In the genomic region with DNA sequence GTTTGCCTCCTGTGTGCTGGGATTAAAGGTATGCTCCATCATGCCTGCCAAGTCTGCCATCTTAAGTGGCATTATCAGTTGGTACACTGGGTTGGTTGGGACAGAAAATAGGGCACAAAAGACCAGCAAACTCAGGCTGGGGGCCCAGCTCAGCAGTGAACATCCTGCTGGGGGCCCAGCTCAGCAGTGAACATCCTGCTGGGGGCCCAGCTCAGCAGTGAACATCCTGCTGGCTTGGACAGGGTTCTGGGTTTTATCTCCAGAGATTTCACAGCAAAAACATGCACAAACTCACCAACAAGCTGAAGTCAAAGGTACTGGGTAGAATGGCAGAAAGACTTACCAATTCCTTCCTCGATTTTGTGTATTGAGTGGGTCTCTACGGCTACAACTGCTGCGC, we compare ENCODE assay signal across 24 mouse cellular contexts. TPM values are rescaled to one million over a fixed set of nuclear protein-coding genes. Genes with fewer than 3 reads are reported as not detected.
DNase-seq lines count a peak whose midpoint lies in the region; ATAC-seq and TF ChIP-seq lines count a peak whose summit lies in the region.
"Had no signal": no experiment of that assay in that cellular context is flagged by ENCODE, and none has a peak within 500 bp of the region (broad histone marks: within the 10 kb centered on the region; RNA-seq: fewer than 3 reads in every experiment).

No protein-coding gene starts in this region.

- no peaks in the 10 kb centered on the region for H3K27me3 ChIP-seq in heart, embryonic 13.5 days (replicated peaks)
- no peaks in the 10 kb centered on the region for H3K27me3 ChIP-seq in thymus, adult 2 months (ENCODE audit: control insufficient read depth, insufficient read depth, low read length)
- no peaks in the 10 kb centered on the region for H3K27me3 ChIP-seq in liver, embryonic 11.5 days (replicated peaks; ENCODE audit: control insufficient read depth, insufficient read depth, low read length)
- H3K27me3 ChIP-seq: forebrain, embryonic 15.5 days; limb, embryonic 15.5 days; lung, embryonic 15.5 days; midbrain, embryonic 15.5 days; neural tube, embryonic 12.5 days had no signal

- ATAC-seq in heart, embryonic 13.5 days (ENCODE audit: extremely low read depth, insufficient number of reproducible peaks, low FRiP score, low TSS enrichment), result no peak
- ATAC-seq in liver, embryonic 11.5 days (replicated peaks; ENCODE audit: low FRiP score), result no peak
- ATAC-seq: forebrain, embryonic 15.5 days; midbrain, embryonic 15.5 days had no signal

- H3K36me3 ChIP-seq in heart, embryonic 13.5 days, result peaks cover 94% of the 10 kb centered on the region
- peaks cover 54% of the 10 kb centered on the region for H3K36me3 ChIP-seq in thymus, adult 2 months (ENCODE audit: control insufficient read depth, insufficient read depth, low read length)
- peaks cover 32% of the 10 kb centered on the region for H3K36me3 ChIP-seq in liver, embryonic 11.5 days (ENCODE audit: control insufficient read depth, insufficient read depth, low read length)

- no peak for DNase-seq in heart, adult 18-20 months
- no peak for DNase-seq in thymus, adult 2 months
- no peak for DNase-seq in thymus, postnatal 36 days
- DNase-seq in liver, embryonic 11.5 days (ENCODE audit: low spot score), result no peak
- DNase-seq in urinary bladder, postnatal 14 days (ENCODE audit: low spot score), result no peak
- no peak for DNase-seq in B cell, adult 2 months
- DNase-seq: adrenal gland, adult 8-10 months; cerebellum, adult 11-12 months; cerebellum, postnatal 10 days; heart, postnatal 10 days; kidney, adult 2 months; left cerebral cortex, postnatal 4 days; lung, postnatal 36 days; right cerebral cortex, postnatal 25 days; spleen, adult 18-20 months had no signal

- no peak overlapping the region for H3K4me2 ChIP-seq in heart, embryonic 13.5 days
- H3K4me2 ChIP-seq in liver, embryonic 11.5 days, result no peak overlapping the region
- H3K4me2 ChIP-seq: forebrain, embryonic 15.5 days; hindbrain, embryonic 14.5 days; limb, embryonic 15.5 days; lung, embryonic 15.5 days; midbrain, embryonic 15.5 days; neural tube, embryonic 12.5 days had no signal

- H3K9me3 ChIP-seq in heart, embryonic 13.5 days, result no peaks in the 10 kb centered on the region
- no peaks in the 10 kb centered on the region for H3K9me3 ChIP-seq in liver, embryonic 11.5 days (ENCODE audit: control insufficient read depth, low read length)
- H3K9me3 ChIP-seq: embryonic facial prominence, embryonic 10.5 days; forebrain, embryonic 15.5 days; limb, embryonic 15.5 days; lung, embryonic 15.5 days; midbrain, embryonic 15.5 days; neural tube, embryonic 12.5 days had no signal

- TF ChIP-seq POLR2A in thymus, adult 2 months (IDR thresholded peaks at IDR 0.05; ENCODE audit: control insufficient read depth, extremely low read depth, insufficient read depth, low read length, poor library complexity), result no peak

- 87% methylated on average over 3 of the region's 3 CpGs for WGBS in heart, embryonic 13.5 days
- WGBS in thymus, adult 2 months, result 92% methylated on average over 3 of the region's 3 CpGs
- WGBS in liver, embryonic 11.5 days, result 76% methylated on average over 3 of the region's 3 CpGs

- no peak overlapping the region for H3K9ac ChIP-seq in heart, embryonic 13.5 days
- no peak overlapping the region for H3K9ac ChIP-seq in liver, embryonic 11.5 days (ENCODE audit: low read depth, low read length)
- H3K9ac ChIP-seq: forebrain, embryonic 15.5 days; hindbrain, embryonic 14.5 days; limb, embryonic 15.5 days; lung, embryonic 15.5 days; midbrain, embryonic 15.5 days; neural tube, embryonic 12.5 days had no signal

- H3K4me3 ChIP-seq in heart, embryonic 13.5 days, result no peak overlapping the region
- no peak overlapping the region for H3K4me3 ChIP-seq in thymus, adult 2 months (ENCODE audit: control insufficient read depth, insufficient read depth, low read length)
- H3K4me3 ChIP-seq in liver, embryonic 11.5 days (ENCODE audit: low read depth, low read length), result no peak overlapping the region
- H3K4me3 ChIP-seq: embryonic facial prominence, embryonic 10.5 days; forebrain, embryonic 15.5 days; limb, embryonic 15.5 days; lung, embryonic 15.5 days; midbrain, embryonic 15.5 days; neural tube, embryonic 12.5 days had no signal

- H3K27ac ChIP-seq in heart, embryonic 13.5 days (replicated peaks), result peak overlapping the region; percentile 46; the same call in 1 of the 2 replicates
- H3K27ac ChIP-seq in thymus, adult 2 months (ENCODE audit: control insufficient read depth, insufficient read depth, low read length), result peak overlapping the region; percentile 56
- 0 out of 2 replicates have a peak overlapping the region, but pooled peaks have one; percentile 11 for H3K27ac ChIP-seq in liver, embryonic 11.5 days (ENCODE audit: low read depth, low read length)
- H3K27ac ChIP-seq: embryonic facial prominence, embryonic 10.5 days; forebrain, embryonic 15.5 days; hindbrain, embryonic 14.5 days; kidney, postnatal 0 days; limb, embryonic 15.5 days; lung, embryonic 15.5 days; midbrain, embryonic 15.5 days; neural tube, embryonic 12.5 days had no signal

- TF ChIP-seq CTCF in thymus, adult 2 months (IDR thresholded peaks at IDR 0.05; ENCODE audit: borderline replicate concordance, control insufficient read depth, extremely low read depth, insufficient read depth, low read length, poor library complexity), result no peak

- H3K4me1 ChIP-seq in heart, embryonic 13.5 days, result peaks cover 5% of the 10 kb centered on the region; the same call in 1 of the 2 replicates
- peaks cover 3% of the 10 kb centered on the region; the same call in 1 of the 2 replicates for H3K4me1 ChIP-seq in thymus, adult 2 months (replicated peaks; ENCODE audit: control insufficient read depth, insufficient read depth, low read length)
- H3K4me1 ChIP-seq in liver, embryonic 11.5 days (replicated peaks; ENCODE audit: control insufficient read depth, insufficient read depth, low read length), result peaks cover 14% of the 10 kb centered on the region; the same call in 1 of the 2 replicates
- H3K4me1 ChIP-seq: embryonic facial prominence, embryonic 10.5 days; forebrain, embryonic 15.5 days; limb, embryonic 15.5 days; lung, embryonic 15.5 days; midbrain, embryonic 15.5 days; neural tube, embryonic 12.5 days had no signal

RNA-seq across cellular contexts. Expression of a gene that starts 15.8 kb away (rescaled TPM):
- 27.5 and 28.8 TPM in 2 replicates for polyA plus RNA-seq in heart, embryonic 13.5 days (2015; fragmentation: Nextera tagmentation; extraction: Ambion mirVana)
- total RNA-seq in heart, adult 18-20 months (2021), result 1 to 10 TPM; 9.1 to 9.4 TPM
- 47.5 and 49.6 TPM in 2 replicates for polyA plus RNA-seq in thymus, adult 2 months (2012; rRNA removed)
- 25.4 and 26.8 TPM in 2 replicates for polyA plus RNA-seq in liver, embryonic 11.5 days (2014; fragmentation: Nextera tagmentation; extraction: Ambion mirVana)

RNA-seq across cellular contexts. Expression of a gene that starts 28.5 kb away (rescaled TPM):
- polyA plus RNA-seq in heart, embryonic 13.5 days (2015; fragmentation: Nextera tagmentation; extraction: Ambion mirVana), result 26.6 and 33.6 TPM in 2 replicates
- 10 to 100 TPM; 31.7 to 32.9 TPM for total RNA-seq in heart, adult 18-20 months (2021)
- 13.7 and 17.2 TPM in 2 replicates for polyA plus RNA-seq in thymus, adult 2 months (2012; rRNA removed)
- polyA plus RNA-seq in liver, embryonic 11.5 days (2014; fragmentation: Nextera tagmentation; extraction: Ambion mirVana), result 80.2 and 83.8 TPM in 2 replicates

RNA-seq across cellular contexts. Expression of a gene that starts 33.5 kb away (rescaled TPM):
- 58.8 and 60.8 TPM in 2 replicates for polyA plus RNA-seq in heart, embryonic 13.5 days (2015; fragmentation: Nextera tagmentation; extraction: Ambion mirVana)
- total RNA-seq in heart, adult 18-20 months (2021), result 10 to 100 TPM; 26.7 to 30.8 TPM
- polyA plus RNA-seq in thymus, adult 2 months (2012; rRNA removed), result 36.0 and 36.3 TPM in 2 replicates
- 82.6 and 87.3 TPM in 2 replicates for polyA plus RNA-seq in liver, embryonic 11.5 days (2014; fragmentation: Nextera tagmentation; extraction: Ambion mirVana)

RNA-seq across cellular contexts. Expression of a gene that starts 57.5 kb away (rescaled TPM):
- 1.1 and 1.8 TPM in 2 replicates for polyA plus RNA-seq in heart, embryonic 13.5 days (2015; fragmentation: Nextera tagmentation; extraction: Ambion mirVana)
- total RNA-seq in heart, adult 18-20 months (2021), result 1 to 10 TPM in 1 of 2 experiments, under 1 TPM in 1; 0.84 to 1.2 TPM
- polyA plus RNA-seq in thymus, adult 2 months (2012; rRNA removed), result 6.2 and 6.8 TPM in 2 replicates
- 0.75 and 1.5 TPM in 2 replicates for polyA plus RNA-seq in liver, embryonic 11.5 days (2014; fragmentation: Nextera tagmentation; extraction: Ambion mirVana)
